Mouse (Mus musculus): Measurements from ENCODE around the gene Carnmt1. TPM values are rescaled to one million over a fixed set of nuclear protein-coding genes. Genes with fewer than 3 reads are reported as not detected.

Gene Carnmt1
- total RNA-seq (2014; fragmentation: Nextera tagmentation), result 39.9 and 65.9 TPM in 2 replicates
- total RNA-seq (2017), result 57.4 and 65.4 TPM in 2 replicates

GRCm38 (mm10) chr19:18670608-18671007, at the start of gene Carnmt1:
Gene Carnmt1, plus strand, starts transcription at chr19:18670764.
- ATAC-seq (replicated peaks; ENCODE audit: low FRiP score, low TSS enrichment, poor library complexity, severe bottlenecking), result peak; percentile 98

- ATAC-seq (replicated peaks; ENCODE audit: low FRiP score, low TSS enrichment, poor library complexity, severe bottlenecking), result no peak
Measured at GRCm38 (mm10) chr19:18623894-18624293, 46.7 kb upstream of the Carnmt1 start.

- no peak for ATAC-seq (replicated peaks; ENCODE audit: low FRiP score, low TSS enrichment, poor library complexity, severe bottlenecking)
Measured at GRCm38 (mm10) chr19:18629589-18629988, 41.0 kb upstream of the Carnmt1 start.

GRCm38 (mm10) chr19:18630221-18631119, 40.1 kb upstream of the Carnmt1 start:
- ATAC-seq (replicated peaks; ENCODE audit: low FRiP score, low TSS enrichment, poor library complexity, severe bottlenecking), result no peak

- peak; percentile 28 for ATAC-seq (replicated peaks; ENCODE audit: low FRiP score, low TSS enrichment, poor library complexity, severe bottlenecking)
Measured at GRCm38 (mm10) chr19:18631161-18631643, 39.4 kb upstream of the Carnmt1 start.

GRCm38 (mm10) chr19:18631644-18632219, 38.8 kb upstream of the Carnmt1 start, which contains the start of the genes Ostf1 and Nmrk1:
Gene Ostf1, minus strand, starts transcription at chr19:18631823.
Gene Nmrk1, plus strand, starts transcription at chr19:18631950.
- peak; percentile 95 for ATAC-seq (replicated peaks; ENCODE audit: low FRiP score, low TSS enrichment, poor library complexity, severe bottlenecking)

GRCm38 (mm10) chr19:18632231-18633185, 38.1 kb upstream of the Carnmt1 start:
- ATAC-seq (replicated peaks; ENCODE audit: low FRiP score, low TSS enrichment, poor library complexity, severe bottlenecking), result no peak

- no peak for ATAC-seq (replicated peaks; ENCODE audit: low FRiP score, low TSS enrichment, poor library complexity, severe bottlenecking)
Measured at GRCm38 (mm10) chr19:18637954-18638353, 32.6 kb upstream of the Carnmt1 start.

- no peak for ATAC-seq (replicated peaks; ENCODE audit: low FRiP score, low TSS enrichment, poor library complexity, severe bottlenecking)
Measured at GRCm38 (mm10) chr19:18638949-18639348, 31.6 kb upstream of the Carnmt1 start.

GRCm38 (mm10) chr19:18639552-18639951, 31.0 kb upstream of the Carnmt1 start:
- ATAC-seq (replicated peaks; ENCODE audit: low FRiP score, low TSS enrichment, poor library complexity, severe bottlenecking), result no peak

GRCm38 (mm10) chr19:18641001-18641400, 29.6 kb upstream of the Carnmt1 start:
- ATAC-seq (replicated peaks; ENCODE audit: low FRiP score, low TSS enrichment, poor library complexity, severe bottlenecking), result no peak

GRCm38 (mm10) chr19:18643411-18643810, 27.2 kb upstream of the Carnmt1 start:
- no peak for ATAC-seq (replicated peaks; ENCODE audit: low FRiP score, low TSS enrichment, poor library complexity, severe bottlenecking)

- ATAC-seq (replicated peaks; ENCODE audit: low FRiP score, low TSS enrichment, poor library complexity, severe bottlenecking), result peak; percentile 92
Measured at GRCm38 (mm10) chr19:18644084-18644483, 26.5 kb upstream of the Carnmt1 start.

GRCm38 (mm10) chr19:18646397-18646796, 24.2 kb upstream of the Carnmt1 start:
- no peak for ATAC-seq (replicated peaks; ENCODE audit: low FRiP score, low TSS enrichment, poor library complexity, severe bottlenecking)

GRCm38 (mm10) chr19:18646853-18647420, 23.6 kb upstream of the Carnmt1 start:
- peak; percentile 76 for ATAC-seq (replicated peaks; ENCODE audit: low FRiP score, low TSS enrichment, poor library complexity, severe bottlenecking)

GRCm38 (mm10) chr19:18647775-18648557, 22.6 kb upstream of the Carnmt1 start:
- no peak for ATAC-seq (replicated peaks; ENCODE audit: low FRiP score, low TSS enrichment, poor library complexity, severe bottlenecking)

- ATAC-seq (replicated peaks; ENCODE audit: low FRiP score, low TSS enrichment, poor library complexity, severe bottlenecking), result no peak
Measured at GRCm38 (mm10) chr19:18648558-18648945, 22.0 kb upstream of the Carnmt1 start.

GRCm38 (mm10) chr19:18649955-18650354, 20.6 kb upstream of the Carnmt1 start:
- peak; percentile 47 for ATAC-seq (replicated peaks; ENCODE audit: low FRiP score, low TSS enrichment, poor library complexity, severe bottlenecking)

All from megakaryocyte-erythroid progenitor cell, adult 5-6 weeks (primary cell).